Mouse (Mus musculus) lung, adult 2 months (tissue): Measurements from ENCODE around the gene Sh3gl2. TPM values are rescaled to one million over a fixed set of nuclear protein-coding genes. Genes with fewer than 3 reads are reported as not detected.
A peak's percentile ranks its signal among the peaks of the same experiment; 100 is the strongest.

ENCODE experiments used
- DNase-seq: peaks from one replicate; pipeline ENCODE4 v3.0.0; 2022
- H3K4me1 ChIP-seq: fragments of 200-500 bp; 2 replicates; pipeline ENCODE4 v1.6.1; 2011; ENCODE audit warnings: low read length; ENCODE audit not compliant: control insufficient read depth, insufficient read depth
- H3K4me3 ChIP-seq: fragments of 200-500 bp; replicated peaks from 2 replicates; pipeline ENCODE3; 2011; ENCODE audit warnings: low read depth, mild to moderate bottlenecking, control low read depth, low read length; ENCODE audit errors: extremely low read depth
- CTCF ChIP-seq: fragments of 200-500 bp; IDR thresholded peaks from 2 replicates; pipeline ENCODE4 v1.5.1; 2011; ENCODE audit warnings: mild to moderate bottlenecking, low read length, control low read depth; ENCODE audit not compliant: insufficient read depth
- POLR2A ChIP-seq: fragments of 200-500 bp; IDR thresholded peaks from 2 replicates; pipeline ENCODE4 v1.6.1; 2011; ENCODE audit warnings: low read depth, mild to moderate bottlenecking, control low read depth, low read length, borderline replicate concordance; ENCODE audit errors: extremely low read depth
- WGBS: fragments of 180-500 bp; shearing (Covaris S2); methylation state at CpG from one replicate; pipeline ENCODE4 v1.1.7; 2018; 5-methylcytosine and 5-hydroxymethylcytosine counted together
- polyA plus RNA-seq: library from polyadenylated mRNA; depleted of rRNA; stranded (reverse); fragments of >200 nt; gene quantifications from 2 replicates; pipeline ENCODE4 v1.2.3, GENCODE M21; 2012; rRNA removed

Sh3gl2 gene
- polyA plus RNA-seq: 1.7 and 2.9 TPM in 2 replicates

GRCm38 (mm10) chr4:85205071-85205635 lies at the start of gene Sh3gl2:
Sh3gl2 (plus strand) TSS chr4:85205126.
- 1% methylated on average over 48 of the region's 48 CpGs for WGBS
- TF ChIP-seq CTCF (no peak), POLR2A (no peak)
- peak; percentile 53 for DNase-seq
- 0 out of 2 replicates have a peak, but pooled peaks cover 2% of the 10 kb centered on the region for H3K4me1 ChIP-seq
- peak within 1 kb of the TSS; percentile 70 for H3K4me3 ChIP-seq

- no peak for DNase-seq
- no peaks in the 10 kb centered on the region; the same call in none of the 2 replicates for H3K4me1 ChIP-seq
- H3K4me3 ChIP-seq: no peak overlapping the region
- TF ChIP-seq CTCF (no peak), POLR2A (no peak)
- 52% methylated on average over 4 of the region's 4 CpGs for WGBS
Observed at GRCm38 (mm10) chr4:85161156-85161555, 43.8 kb upstream of the Sh3gl2 start.

- no peak overlapping the region for H3K4me3 ChIP-seq
- WGBS: 27% methylated on average over 27 of the region's 27 CpGs
- no peak for DNase-seq
- no peaks in the 10 kb centered on the region; the same call in 1 of the 2 replicates for H3K4me1 ChIP-seq
- peak; percentile 84 for TF ChIP-seq CTCF
- no peak for TF ChIP-seq POLR2A
Observed at GRCm38 (mm10) chr4:85162468-85163312, 42.2 kb upstream of the Sh3gl2 start.

GRCm38 (mm10) chr4:85163313-85163615 lies 41.7 kb upstream of the Sh3gl2 start:
- TF ChIP-seq POLR2A (no peak), CTCF (no peak)
- Histone ChIP-seq H3K4me3 (no peak overlapping the region), H3K4me1 (no peaks in the 10 kb centered on the region)
- DNase-seq: no peak
- 89% methylated on average over 2 of the region's 2 CpGs for WGBS

GRCm38 (mm10) chr4:85168001-85168400 lies 36.9 kb upstream of the Sh3gl2 start:
- WGBS: 93% methylated on average over 12 of the region's 12 CpGs
- Histone ChIP-seq H3K4me3 (no peak overlapping the region), H3K4me1 (no peaks in the 10 kb centered on the region)
- TF ChIP-seq POLR2A (no peak), CTCF (no peak)
- no peak for DNase-seq

GRCm38 (mm10) chr4:85175466-85175865 lies 29.5 kb upstream of the Sh3gl2 start:
- no peak for TF ChIP-seq POLR2A
- no peak for TF ChIP-seq CTCF
- no peaks in the 10 kb centered on the region for H3K4me1 ChIP-seq
- 81% methylated on average over 4 of the region's 4 CpGs for WGBS
- DNase-seq: no peak
- no peak overlapping the region for H3K4me3 ChIP-seq

GRCm38 (mm10) chr4:85178394-85179051 lies 26.4 kb upstream of the Sh3gl2 start:
- TF ChIP-seq CTCF: no peak
- no peak for TF ChIP-seq POLR2A
- Histone ChIP-seq H3K4me1 (no peaks in the 10 kb centered on the region), H3K4me3 (no peak overlapping the region)
- 85% methylated on average over 9 of the region's 9 CpGs for WGBS
- DNase-seq: no peak

- Histone ChIP-seq H3K4me3 (no peak overlapping the region), H3K4me1 (no peaks in the 10 kb centered on the region)
- no peak for DNase-seq
- WGBS: 59% methylated on average over 4 of the region's 4 CpGs
- TF ChIP-seq CTCF (peak; percentile 79), POLR2A (no peak)
Observed at GRCm38 (mm10) chr4:85186011-85186410, 18.9 kb upstream of the Sh3gl2 start.

- no peak overlapping the region for H3K4me3 ChIP-seq
- DNase-seq: no peak
- 48% methylated on average over 4 of the region's 4 CpGs for WGBS
Observed at GRCm38 (mm10) chr4:85196201-85196600, 8.7 kb upstream of the Sh3gl2 start.

More at GRCm38 (mm10) chr4:85196201-85196600, 8.7 kb upstream of the Sh3gl2 start:
- H3K4me1 ChIP-seq: no peaks in the 10 kb centered on the region
- TF ChIP-seq CTCF (no peak), POLR2A (no peak)
